Mouse (Mus musculus): ENCODE results near the gene Ly6g6d.
"Not testable (repeated sequence)": the region's sequence is repeated elsewhere in the genome, so short reads cannot be mapped to it uniquely, and the experiment has no call there.

Ly6g6d gene

GRCm38 (mm10) chr17:35048149-35048931 is 29.5 kb downstream of the Ly6g6d start:
- DNase-seq (ENCODE audit: low spot score in 2 of 2) = peak; percentile 72 to 78

GRCm38 (mm10) chr17:35047688-35048087 is 30.2 kb downstream of the Ly6g6d start:
- DNase-seq (ENCODE audit: low spot score in 2 of 2) = no peak

GRCm38 (mm10) chr17:35046681-35047455 is 31.0 kb downstream of the Ly6g6d start, which contains the start of gene Msh5:
Gene Msh5 (minus strand): TSS chr17:35046745.
- peak; percentile 96 to 97 for DNase-seq (ENCODE audit: low spot score in 2 of 2)

GRCm38 (mm10) chr17:35045807-35046680 is 31.8 kb downstream of the Ly6g6d start:
- DNase-seq (ENCODE audit: low spot score in 2 of 2) = no peak

GRCm38 (mm10) chr17:35044904-35045806 is 32.7 kb downstream of the Ly6g6d start:
- DNase-seq (ENCODE audit: low spot score in 2 of 2) = no peak

GRCm38 (mm10) chr17:35043794-35044193 is 34.1 kb downstream of the Ly6g6d start:
- no peak for DNase-seq (ENCODE audit: low spot score in 2 of 2)

- no peak for DNase-seq (ENCODE audit: low spot score in 2 of 2)
These were observed 38.6 kb downstream of the Ly6g6d start for GRCm38 (mm10) chr17:35039121-35039873.

- no peak for DNase-seq (ENCODE audit: low spot score in 2 of 2)
These were observed 43.0 kb downstream of the Ly6g6d start for GRCm38 (mm10) chr17:35034896-35035295.

GRCm38 (mm10) chr17:35033703-35034102 is 44.2 kb downstream of the Ly6g6d start:
- not testable (repeated sequence) for DNase-seq (ENCODE audit: low spot score in 2 of 2)

- no peak for DNase-seq (ENCODE audit: low spot score in 2 of 2)
These were observed 45.5 kb downstream of the Ly6g6d start for GRCm38 (mm10) chr17:35032323-35032870.

GRCm38 (mm10) chr17:35031880-35032279 is 46.0 kb downstream of the Ly6g6d start:
- no peak for DNase-seq (ENCODE audit: low spot score in 2 of 2)

- DNase-seq (ENCODE audit: low spot score in 2 of 2) = no peak
These were observed 46.6 kb downstream of the Ly6g6d start for GRCm38 (mm10) chr17:35031272-35031671.

GRCm38 (mm10) chr17:35029691-35030532 is 48.0 kb downstream of the Ly6g6d start:
- DNase-seq (ENCODE audit: low spot score in 2 of 2) = no peak

GRCm38 (mm10) chr17:35028315-35028714 is 49.5 kb downstream of the Ly6g6d start:
- DNase-seq (ENCODE audit: low spot score in 2 of 2) = no peak

- DNase-seq (ENCODE audit: low spot score in 2 of 2) = peak; percentile 57 to 61
These were observed 50.4 kb downstream of the Ly6g6d start, which contains the start of gene Sapcd1 for GRCm38 (mm10) chr17:35027277-35028068. Gene Sapcd1 (minus strand): TSS chr17:35028016.

- DNase-seq (ENCODE audit: low spot score in 2 of 2) = no peak
These were observed 51.7 kb downstream of the Ly6g6d start for GRCm38 (mm10) chr17:35026206-35026605.

GRCm38 (mm10) chr17:35024691-35025488 is 53.0 kb downstream of the Ly6g6d start:
- DNase-seq (ENCODE audit: low spot score in 2 of 2) = no peak

Data from spleen, postnatal 36 days (tissue).